Mouse (Mus musculus) neural tube, embryonic 13.5 days (tissue): ENCODE results near the gene Vsig10l. TPM values are rescaled to one million over a fixed set of nuclear protein-coding genes. Genes with fewer than 3 reads are reported as not detected.
A peak's percentile ranks its signal among the peaks of the same experiment; 100 is the strongest.

ENCODE experiments used
- ATAC-seq: fragments of 200-750 bp; cut with Nextera tagmentation; 2 replicates; pipeline ENCODE4 v1.8.0; 2017; ENCODE audit warnings: low read depth, mild to moderate bottlenecking, moderate TSS enrichment, moderate library complexity
- H3K27ac ChIP-seq: fragments of 300-500 bp; sonication (generic); replicated peaks from 2 replicates; pipeline ENCODE4 v1.5.1; 2015; ENCODE audit warnings: moderate library complexity, mild to moderate bottlenecking, inconsistent platforms
- H3K27me3 ChIP-seq: fragments of 300-500 bp; sonication (generic); 2 replicates; pipeline ENCODE4 v1.6.1; 2015; ENCODE audit warnings: mild to moderate bottlenecking, inconsistent platforms
- H3K36me3 ChIP-seq: fragments of 300-500 bp; sonication (generic); 2 replicates; pipeline ENCODE4 v1.6.1; 2015; ENCODE audit warnings: mild to moderate bottlenecking, inconsistent platforms
- H3K4me1 ChIP-seq: fragments of 300-500 bp; sonication (generic); replicated peaks from 2 replicates; pipeline ENCODE4 v1.6.1; 2015; ENCODE audit warnings: inconsistent platforms
- H3K4me2 ChIP-seq: fragments of 300-500 bp; sonication (generic); 2 replicates; pipeline ENCODE4 v1.6.1; 2015; ENCODE audit warnings: inconsistent platforms, mild to moderate bottlenecking, moderate library complexity
- H3K4me3 ChIP-seq: fragments of 300-500 bp; sonication (generic); 2 replicates; pipeline ENCODE4 v1.5.1; 2015; ENCODE audit warnings: mild to moderate bottlenecking, inconsistent platforms
- H3K9ac ChIP-seq: fragments of 300-500 bp; sonication (generic); 2 replicates; pipeline ENCODE4 v1.6.1; 2015; ENCODE audit warnings: moderate library complexity, mild to moderate bottlenecking, inconsistent platforms
- H3K9me3 ChIP-seq: fragments of 300-500 bp; sonication (generic); 2 replicates; pipeline ENCODE4 v1.6.1; 2016; ENCODE audit warnings: inconsistent platforms
- WGBS: fragments of 180-500 bp; shearing (Covaris S2); methylation state at CpG from one replicate; pipeline ENCODE4 v1.1.7; 2015; 5-methylcytosine and 5-hydroxymethylcytosine counted together
- polyA plus RNA-seq: library from polyadenylated mRNA; unstranded; fragments of >200 nt; fragmentation: Nextera tagmentation; extraction: Ambion mirVana; gene quantifications from 2 replicates; pipeline ENCODE4 v1.2.1, GENCODE M21; 2015

Gene Vsig10l
- polyA plus RNA-seq, 1 experiment from 2014 or later: 9.6 TPM

GRCm38 (mm10) chr7:43442684-43443083, 20.3 kb upstream of the Vsig10l start:
- peaks cover 10% of the 10 kb centered on the region for H3K27me3 ChIP-seq
- 16% methylated on average over 9 of the region's 9 CpGs for WGBS
- H3K36me3 ChIP-seq: no peaks in the 10 kb centered on the region
- peak overlapping the region; percentile 55 for H3K4me3 ChIP-seq
- no peak; the same call in 1 of the 2 replicates for ATAC-seq
- peak overlapping the region; percentile 70 for H3K4me2 ChIP-seq
- H3K27ac ChIP-seq: peak overlapping the region; percentile 94
- H3K9ac ChIP-seq: peak overlapping the region; percentile 74
- no peaks in the 10 kb centered on the region for H3K9me3 ChIP-seq
- H3K4me1 ChIP-seq: peaks cover 22% of the 10 kb centered on the region

GRCm38 (mm10) chr7:43443126-43443916, 19.6 kb upstream of the Vsig10l start:
- peaks cover 22% of the 10 kb centered on the region for H3K4me1 ChIP-seq
- no peaks in the 10 kb centered on the region for H3K36me3 ChIP-seq
- H3K27ac ChIP-seq: peak overlapping the region; percentile 94
- peak overlapping the region; percentile 74 for H3K9ac ChIP-seq
- 1% methylated on average over 36 of the region's 36 CpGs for WGBS
- peaks cover 10% of the 10 kb centered on the region for H3K27me3 ChIP-seq
- H3K4me3 ChIP-seq: peak overlapping the region; percentile 55
- peak overlapping the region; percentile 70 for H3K4me2 ChIP-seq
- H3K9me3 ChIP-seq: no peaks in the 10 kb centered on the region
- ATAC-seq: peak; percentile 90

GRCm38 (mm10) chr7:43443917-43444293, 19.0 kb upstream of the Vsig10l start, which contains the start of the genes Etfb and Gm45233:
Gene Etfb (plus strand): TSS chr7:43444083.
Gene Gm45233 (plus strand): TSS chr7:43444128.
- Histone ChIP-seq H3K4me2 (peak within 1 kb of the TSS; percentile 70), H3K27ac (peak within 1 kb of the TSS; percentile 94), H3K27me3 (peaks cover 10% of the 10 kb centered on the region; the same call in 1 of the 2 replicates), H3K36me3 (no peaks in the 10 kb centered on the region), H3K9me3 (no peaks in the 10 kb centered on the region), H3K4me1 (peaks cover 22% of the 10 kb centered on the region), H3K9ac (peak within 1 kb of the TSS; percentile 74), H3K4me3 (peak within 1 kb of the TSS; percentile 55)
- WGBS: under 1% methylated on average over 27 of the region's 27 CpGs
- peak; percentile 97 for ATAC-seq

GRCm38 (mm10) chr7:43447801-43448200, 15.2 kb upstream of the Vsig10l start:
- H3K4me1 ChIP-seq: peaks cover 16% of the 10 kb centered on the region
- peaks cover 6% of the 10 kb centered on the region for H3K36me3 ChIP-seq
- H3K9ac ChIP-seq: no peak overlapping the region
- WGBS: 89% methylated on average over 4 of the region's 4 CpGs
- no peak overlapping the region for H3K4me2 ChIP-seq
- H3K4me3 ChIP-seq: no peak overlapping the region
- no peaks in the 10 kb centered on the region for H3K27me3 ChIP-seq
- H3K9me3 ChIP-seq: no peaks in the 10 kb centered on the region
- no peak overlapping the region for H3K27ac ChIP-seq
- no peak for ATAC-seq

- ATAC-seq: no peak
- Histone ChIP-seq H3K27ac (no peak overlapping the region), H3K9me3 (no peaks in the 10 kb centered on the region), H3K9ac (no peak overlapping the region), H3K27me3 (no peaks in the 10 kb centered on the region), H3K36me3 (peaks cover 10% of the 10 kb centered on the region), H3K4me1 (peaks cover 11% of the 10 kb centered on the region), H3K4me2 (no peak overlapping the region), H3K4me3 (no peak overlapping the region)
- WGBS: 82% methylated on average over 3 of the region's 3 CpGs
Observed at GRCm38 (mm10) chr7:43448246-43448645, 14.7 kb upstream of the Vsig10l start.

- H3K9me3 ChIP-seq: no peaks in the 10 kb centered on the region
- no peaks in the 10 kb centered on the region for H3K27me3 ChIP-seq
- peaks cover 26% of the 10 kb centered on the region for H3K36me3 ChIP-seq
- H3K27ac ChIP-seq: no peak overlapping the region
- H3K4me1 ChIP-seq: peaks cover 4% of the 10 kb centered on the region
- ATAC-seq: no peak
- 94% methylated on average over 2 of the region's 2 CpGs for WGBS
- no peak overlapping the region for H3K4me2 ChIP-seq
- no peak overlapping the region for H3K4me3 ChIP-seq
- H3K9ac ChIP-seq: no peak overlapping the region
Observed at GRCm38 (mm10) chr7:43449811-43450210, 13.1 kb upstream of the Vsig10l start.

- Histone ChIP-seq H3K36me3 (peaks cover 45% of the 10 kb centered on the region), H3K4me1 (no peaks in the 10 kb centered on the region), H3K27me3 (no peaks in the 10 kb centered on the region), H3K4me2 (no peak overlapping the region), H3K4me3 (no peak overlapping the region), H3K9ac (no peak overlapping the region), H3K27ac (no peak overlapping the region), H3K9me3 (no peaks in the 10 kb centered on the region)
- 96% methylated on average over 11 of the region's 11 CpGs for WGBS
- ATAC-seq: no peak
Observed at GRCm38 (mm10) chr7:43451726-43452125, 11.2 kb upstream of the Vsig10l start.

GRCm38 (mm10) chr7:43452609-43453008, 10.3 kb upstream of the Vsig10l start:
- no peak overlapping the region for H3K4me3 ChIP-seq
- no peaks in the 10 kb centered on the region for H3K4me1 ChIP-seq
- WGBS: 60% methylated on average over 4 of the region's 4 CpGs
- no peak for ATAC-seq
- H3K4me2 ChIP-seq: no peak overlapping the region
- H3K9me3 ChIP-seq: no peaks in the 10 kb centered on the region
- H3K27me3 ChIP-seq: no peaks in the 10 kb centered on the region
- peaks cover 54% of the 10 kb centered on the region for H3K36me3 ChIP-seq
- no peak overlapping the region for H3K9ac ChIP-seq
- H3K27ac ChIP-seq: no peak overlapping the region

GRCm38 (mm10) chr7:43453599-43454355, 9.2 kb upstream of the Vsig10l start:
- no peak for ATAC-seq
- no peaks in the 10 kb centered on the region for H3K27me3 ChIP-seq
- H3K4me2 ChIP-seq: no peak overlapping the region
- H3K9me3 ChIP-seq: no peaks in the 10 kb centered on the region
- no peak overlapping the region for H3K27ac ChIP-seq
- no peak overlapping the region for H3K9ac ChIP-seq
- H3K36me3 ChIP-seq: peaks cover 61% of the 10 kb centered on the region
- H3K4me1 ChIP-seq: no peaks in the 10 kb centered on the region
- H3K4me3 ChIP-seq: no peak overlapping the region
- WGBS: 90% methylated on average over 14 of the region's 14 CpGs

- WGBS: 91% methylated on average over 6 of the region's 6 CpGs
- Histone ChIP-seq H3K9me3 (no peaks in the 10 kb centered on the region), H3K4me2 (no peak overlapping the region), H3K36me3 (peaks cover 61% of the 10 kb centered on the region), H3K27ac (no peak overlapping the region), H3K4me3 (no peak overlapping the region), H3K27me3 (no peaks in the 10 kb centered on the region), H3K4me1 (no peaks in the 10 kb centered on the region), H3K9ac (no peak overlapping the region)
- ATAC-seq: no peak
Observed at GRCm38 (mm10) chr7:43454371-43454770, 8.6 kb upstream of the Vsig10l start.

- H3K9me3 ChIP-seq: no peaks in the 10 kb centered on the region
- no peak overlapping the region for H3K4me2 ChIP-seq
- peaks cover 23% of the 10 kb centered on the region for H3K4me1 ChIP-seq
- H3K27me3 ChIP-seq: peaks cover 58% of the 10 kb centered on the region
- no peak overlapping the region for H3K27ac ChIP-seq
- no peaks in the 10 kb centered on the region for H3K36me3 ChIP-seq
- H3K9ac ChIP-seq: no peak overlapping the region
- no peak for ATAC-seq
- H3K4me3 ChIP-seq: no peak overlapping the region
- WGBS: 86% methylated on average over 7 of the region's 7 CpGs
Observed at GRCm38 (mm10) chr7:43463976-43464375, 1.0 kb downstream of the Vsig10l start.

GRCm38 (mm10) chr7:43464864-43465343, 2.0 kb downstream of the Vsig10l start:
- H3K36me3 ChIP-seq: no peaks in the 10 kb centered on the region
- 6% methylated on average over 35 of the region's 35 CpGs for WGBS
- H3K4me3 ChIP-seq: peak overlapping the region; percentile 44
- peaks cover 23% of the 10 kb centered on the region for H3K4me1 ChIP-seq
- H3K27me3 ChIP-seq: peaks cover 58% of the 10 kb centered on the region
- peak; percentile 28 for ATAC-seq
- H3K4me2 ChIP-seq: peak overlapping the region; percentile 81
- no peak overlapping the region for H3K27ac ChIP-seq
- peak overlapping the region; percentile 68 for H3K9ac ChIP-seq
- no peaks in the 10 kb centered on the region for H3K9me3 ChIP-seq
